Mouse (Mus musculus) lung, embryonic 14.5 days (tissue): ENCODE data around the gene Zfp386. TPM values are rescaled to one million over a fixed set of nuclear protein-coding genes. Genes with fewer than 3 reads are reported as not detected.

Source experiments
- ATAC-seq: fragments of 200-750 bp; cut with Nextera tagmentation; 2 replicates; pipeline ENCODE4 v1.8.0; 2017; ENCODE audit warnings: mild to moderate bottlenecking, moderate TSS enrichment, moderate library complexity; ENCODE audit not compliant: insufficient read depth
- DNase-seq: peaks from one replicate; pipeline ENCODE4 v3.0.0-alpha.2; 2015
- H3K27ac ChIP-seq: fragments of 300-500 bp; sonication (generic); 2 replicates; pipeline ENCODE4 v1.5.1; 2014; ENCODE audit warnings: low read depth, mild to moderate bottlenecking, moderate library complexity
- H3K27me3 ChIP-seq: fragments of 300-500 bp; sonication (generic); 2 replicates; pipeline ENCODE4 v1.6.1; 2014; ENCODE audit warnings: low read length, control low read depth; ENCODE audit not compliant: insufficient read depth
- H3K36me3 ChIP-seq: fragments of 300-500 bp; sonication (generic); 2 replicates; pipeline ENCODE4 v1.6.1; 2014; ENCODE audit warnings: control low read depth; ENCODE audit not compliant: insufficient read depth
- H3K4me1 ChIP-seq: fragments of 300-500 bp; sonication (generic); 2 replicates; pipeline ENCODE4 v1.6.1; 2014; ENCODE audit warnings: antibody characterized with exemption, control low read depth; ENCODE audit not compliant: insufficient read depth
- H3K4me2 ChIP-seq: fragments of 300-500 bp; sonication (generic); 2 replicates; pipeline ENCODE4 v1.6.1; 2014; ENCODE audit warnings: mild to moderate bottlenecking
- H3K4me3 ChIP-seq: fragments of 300-500 bp; sonication (generic); 2 replicates; pipeline ENCODE4 v1.5.1; 2014; ENCODE audit warnings: low read depth, low read length
- H3K9ac ChIP-seq: fragments of 300-500 bp; sonication (generic); 2 replicates; pipeline ENCODE4 v1.6.1; 2014
- H3K9me3 ChIP-seq: fragments of 300-500 bp; sonication (generic); 2 replicates; pipeline ENCODE4 v1.6.1; 2016; ENCODE audit warnings: low read depth, low read length, control low read depth
- CTCF ChIP-seq: IDR thresholded peaks from 2 replicates; pipeline ENCODE4 v1.5.1; 2016; ENCODE audit warnings: antibody characterized with exemption, low read depth
- WGBS: fragments of 180-500 bp; shearing (Covaris S2); extraction: QIAGEN DNeasy Blood & Tissue Kit; methylation state at CpG from one replicate; pipeline ENCODE4 v1.1.7; 2014; 5-methylcytosine and 5-hydroxymethylcytosine counted together
- polyA plus RNA-seq: library from polyadenylated mRNA; unstranded; fragments of >200 nt; fragmentation: Nextera tagmentation; extraction: Ambion mirVana; gene quantifications from 2 replicates; pipeline ENCODE4 v1.2.1, GENCODE M21; 2014

Gene Zfp386
- polyA plus RNA-seq, 1 experiment from 2014 or later, result 44.6 TPM

- H3K4me3 ChIP-seq, result no peak overlapping the region
- no peak for TF ChIP-seq CTCF
Measured at GRCm38 (mm10) chr12:116063020-116063419, 15.5 kb downstream of the Zfp386 start.

GRCm38 (mm10) chr12:116071023-116071422, 23.5 kb downstream of the Zfp386 start:
- H3K27ac ChIP-seq, result no peak overlapping the region
- WGBS, result 25% methylated on average over 3 of the region's 3 CpGs
- ATAC-seq, result peak; percentile 92

More at GRCm38 (mm10) chr12:116063020-116063419, 15.5 kb downstream of the Zfp386 start:
- 97% methylated on average over 4 of the region's 4 CpGs for WGBS
- Histone ChIP-seq H3K36me3 (peaks cover 35% of the 10 kb centered on the region), H3K4me2 (no peak overlapping the region), H3K27ac (no peak overlapping the region), H3K4me1 (no peaks in the 10 kb centered on the region), H3K9ac (no peak overlapping the region), H3K9me3 (peaks cover 35% of the 10 kb centered on the region), H3K27me3 (no peaks in the 10 kb centered on the region)
- no peak for DNase-seq
- ATAC-seq, result no peak

GRCm38 (mm10) chr12:116077074-116077854, 29.7 kb downstream of the Zfp386 start, which contains the start of gene Vipr2:
Gene Vipr2 (plus strand): TSS chr12:116077726.
- Histone ChIP-seq H3K4me1 (no peaks in the 10 kb centered on the region), H3K9ac (peak within 1 kb of the TSS; percentile 67), H3K36me3 (no peaks in the 10 kb centered on the region), H3K9me3 (no peaks in the 10 kb centered on the region), H3K27me3 (peaks cover 6% of the 10 kb centered on the region), H3K27ac (no peak within 1 kb of the TSS), H3K4me3 (peak within 1 kb of the TSS; percentile 57), H3K4me2 (peak within 1 kb of the TSS; percentile 90)
- TF ChIP-seq CTCF, result no peak
- ATAC-seq (peak; percentile 96), DNase-seq (peak; percentile 83)
- WGBS, result 5% methylated on average over 33 of the region's 33 CpGs

More at GRCm38 (mm10) chr12:116071023-116071422, 23.5 kb downstream of the Zfp386 start:
- Histone ChIP-seq H3K4me3 (no peak overlapping the region), H3K9ac (no peak overlapping the region), H3K4me2 (no peak overlapping the region), H3K9me3 (no peaks in the 10 kb centered on the region), H3K27me3 (no peaks in the 10 kb centered on the region; the same call in 1 of the 2 replicates), H3K36me3 (no peaks in the 10 kb centered on the region), H3K4me1 (no peaks in the 10 kb centered on the region)
- TF ChIP-seq CTCF, result peak; percentile 77
- DNase-seq, result peak; percentile 78

GRCm38 (mm10) chr12:116077855-116078366, 30.4 kb downstream of the Zfp386 start:
- ATAC-seq (peak; percentile 84), DNase-seq (no peak)
- H3K36me3 ChIP-seq, result no peaks in the 10 kb centered on the region
- H3K4me2 ChIP-seq, result peak overlapping the region; percentile 90
- H3K4me1 ChIP-seq, result no peaks in the 10 kb centered on the region
- H3K4me3 ChIP-seq, result peak overlapping the region; percentile 57
- WGBS, result 0% methylated on average over 24 of the region's 24 CpGs
- peak overlapping the region; percentile 67 for H3K9ac ChIP-seq
- H3K9me3 ChIP-seq, result no peaks in the 10 kb centered on the region
- H3K27me3 ChIP-seq, result peaks cover 6% of the 10 kb centered on the region
- no peak overlapping the region for H3K27ac ChIP-seq
- TF ChIP-seq CTCF, result no peak

GRCm38 (mm10) chr12:116083125-116083524, 35.6 kb downstream of the Zfp386 start:
- Histone ChIP-seq H3K27me3 (no peaks in the 10 kb centered on the region; the same call in 1 of the 2 replicates), H3K4me1 (no peaks in the 10 kb centered on the region), H3K9ac (no peak overlapping the region), H3K36me3 (no peaks in the 10 kb centered on the region), H3K9me3 (no peaks in the 10 kb centered on the region), H3K4me2 (no peak overlapping the region), H3K27ac (no peak overlapping the region), H3K4me3 (no peak overlapping the region)
- DNase-seq (no peak), ATAC-seq (no peak)
- WGBS, result 74% methylated on average over 6 of the region's 6 CpGs
- TF ChIP-seq CTCF, result no peak

- no peak for ATAC-seq
- H3K27me3 ChIP-seq, result no peaks in the 10 kb centered on the region
- no peak overlapping the region for H3K4me2 ChIP-seq
- TF ChIP-seq CTCF, result no peak
- no peaks in the 10 kb centered on the region for H3K36me3 ChIP-seq
- WGBS, result 60% methylated on average over 2 of the region's 2 CpGs
- no peaks in the 10 kb centered on the region for H3K4me1 ChIP-seq
- no peak overlapping the region for H3K4me3 ChIP-seq
- H3K9ac ChIP-seq, result no peak overlapping the region
- DNase-seq, result no peak
- no peaks in the 10 kb centered on the region for H3K9me3 ChIP-seq
- H3K27ac ChIP-seq, result no peak overlapping the region
Measured at GRCm38 (mm10) chr12:116084294-116084693, 36.8 kb downstream of the Zfp386 start.

- Histone ChIP-seq H3K9ac (no peak overlapping the region), H3K4me3 (no peak overlapping the region), H3K9me3 (no peaks in the 10 kb centered on the region), H3K4me2 (no peak overlapping the region), H3K36me3 (no peaks in the 10 kb centered on the region), H3K27me3 (no peaks in the 10 kb centered on the region), H3K4me1 (no peaks in the 10 kb centered on the region), H3K27ac (no peak overlapping the region)
- ATAC-seq (no peak), DNase-seq (no peak)
- no peak for TF ChIP-seq CTCF
- WGBS, result 83% methylated on average over 5 of the region's 5 CpGs
Measured at GRCm38 (mm10) chr12:116086951-116087600, 39.6 kb downstream of the Zfp386 start.
